Mouse (Mus musculus) lung, adult 2 months (tissue): ENCODE data around the gene Alpl.

Source experiments
- CTCF ChIP-seq: fragments of 200-500 bp; IDR thresholded peaks from 2 replicates; pipeline ENCODE4 v1.5.1; 2011; ENCODE audit warnings: mild to moderate bottlenecking, low read length, control low read depth; ENCODE audit not compliant: insufficient read depth
- POLR2A ChIP-seq: fragments of 200-500 bp; IDR thresholded peaks from 2 replicates; pipeline ENCODE4 v1.6.1; 2011; ENCODE audit warnings: low read depth, mild to moderate bottlenecking, control low read depth, low read length, borderline replicate concordance; ENCODE audit errors: extremely low read depth

DNA sequence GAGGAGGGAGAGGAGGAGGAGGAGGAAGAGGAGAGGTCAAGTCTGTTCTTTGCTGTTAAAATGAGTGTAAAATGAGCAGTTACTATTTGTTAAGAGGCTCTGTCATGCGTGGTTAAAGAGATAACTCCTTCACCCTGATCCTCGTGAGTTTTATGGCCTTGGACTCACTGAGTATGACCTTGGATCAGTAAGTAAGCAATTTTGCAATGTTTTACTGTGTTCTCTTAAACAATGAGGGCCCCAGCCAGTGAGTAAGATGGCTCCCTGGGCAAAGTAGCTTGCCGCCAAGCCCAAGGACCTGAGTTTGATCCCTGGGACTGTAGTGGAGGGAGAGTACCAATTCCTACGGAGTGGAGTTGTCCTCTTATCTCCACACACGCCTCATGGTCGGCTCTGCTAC, 95.2 kb downstream of the Alpl start:
- TF ChIP-seq POLR2A (no peak), CTCF (no peak)
